Mouse (Mus musculus): ENCODE results near the gene Lamb2.

GRCm38 (mm10) chr9:108481520-108482210 lies 2.1 kb downstream of the Lamb2 start:
- TF ChIP-seq GATA1 (IDR thresholded peaks at IDR 0.05; ENCODE audit: low read length): no peak
- TF ChIP-seq TAL1 (IDR thresholded peaks at IDR 0.05; ENCODE audit: low read length): no peak
